Mouse (Mus musculus) lung, postnatal 4 days (tissue): ENCODE results near the gene Scube1.

ENCODE experiments used
- DNase-seq, 2 experiments: peaks; one replicate each; pipeline ENCODE4 v3.0.0; 2021

Gene Scube1

GRCm38 (mm10) chr15:83563857-83564651 is 160.8 kb downstream of the Scube1 start:
- peak; percentile 57 to 64 for DNase-seq

GRCm38 (mm10) chr15:83563327-83563856 is 161.4 kb downstream of the Scube1 start, which contains the start of the genes Tspo and Mcat:
Gene Tspo, plus strand, starts transcription at chr15:83563592.
Gene Mcat, minus strand, starts transcription at chr15:83563787.
- DNase-seq: peak; percentile 81

DNA sequence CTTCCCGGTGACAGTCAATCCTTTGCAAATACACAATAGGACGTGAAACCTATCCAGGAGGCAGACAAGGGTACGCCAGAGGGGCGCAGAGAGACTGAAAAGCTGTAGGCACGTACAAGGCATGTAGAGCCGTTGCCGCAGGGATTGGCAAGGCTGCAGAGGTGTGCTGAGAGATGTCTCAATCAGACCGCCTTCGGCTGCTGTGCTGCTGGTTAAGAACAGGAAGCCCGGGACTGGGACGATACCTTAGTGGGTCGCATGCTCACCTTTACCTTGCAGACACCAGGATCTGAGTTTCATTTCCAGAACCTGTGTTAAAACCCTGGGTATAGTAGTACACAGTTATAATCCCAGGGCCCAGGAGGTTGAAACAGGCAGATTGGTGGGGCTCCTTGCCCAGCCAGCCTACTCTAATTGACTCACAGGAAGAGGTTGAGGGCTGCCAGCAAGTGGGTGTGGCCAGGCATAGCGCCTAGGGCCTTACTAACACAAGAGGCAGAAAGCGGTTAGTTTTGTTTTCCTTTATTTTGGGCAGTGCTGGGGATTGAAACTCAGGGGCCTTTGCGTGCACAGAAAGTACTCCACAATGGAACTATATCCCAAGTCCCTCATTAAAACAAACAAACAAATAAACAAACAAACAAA is 162.1 kb downstream of the Scube1 start:
- DNase-seq: peak; percentile 87 to 93

DNA sequence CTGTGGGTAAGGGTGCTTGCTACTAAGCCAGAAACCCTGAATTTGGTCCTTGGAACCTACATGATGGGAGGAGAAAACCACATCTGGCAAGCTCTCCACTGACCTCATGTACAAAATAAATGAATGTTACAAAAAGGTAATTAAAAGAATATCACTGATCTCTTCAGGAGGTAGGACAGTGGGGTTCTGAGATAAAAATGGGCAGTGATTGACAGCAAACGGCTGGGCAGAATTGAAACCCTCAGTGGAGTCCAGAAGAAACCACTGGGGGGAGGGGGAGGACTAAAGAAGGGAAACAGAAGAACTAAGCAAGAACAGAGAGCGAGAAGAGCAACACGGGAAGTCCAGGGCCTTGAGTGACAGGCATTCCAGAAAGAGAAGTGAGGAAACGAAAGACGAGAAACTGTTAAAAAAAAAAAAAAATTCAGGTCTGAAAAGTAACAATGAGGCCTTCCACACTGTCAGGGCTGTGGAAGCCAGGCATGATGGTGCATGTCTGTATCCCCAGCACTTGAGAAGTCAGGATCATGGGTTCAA is 163.8 kb downstream of the Scube1 start:
- DNase-seq: no peak

GRCm38 (mm10) chr15:83555161-83555974 is 169.5 kb downstream of the Scube1 start:
- peak; percentile 90 to 93 for DNase-seq
